Mouse (Mus musculus) lung, postnatal 0 days (tissue): ENCODE measurements around the gene Wdr90. TPM values are rescaled to one million over a fixed set of nuclear protein-coding genes. Genes with fewer than 3 reads are reported as not detected.

Experiments used
- ATAC-seq: fragments of 200-750 bp; cut with Nextera tagmentation; 2 replicates; pipeline ENCODE4 v1.8.0; 2017; ENCODE audit warnings: moderate library complexity
- DNase-seq: peaks from one replicate; pipeline ENCODE4 v3.0.0-alpha.2; 2016; ENCODE audit warnings: low spot score
- H3K27ac ChIP-seq: fragments of 300-500 bp; sonication (generic); 2 replicates; pipeline ENCODE4 v1.5.1; 2014; ENCODE audit warnings: antibody characterized with exemption, mild to moderate bottlenecking, low read length, mixed read lengths
- H3K27me3 ChIP-seq: fragments of 300-500 bp; sonication (generic); replicated peaks from 2 replicates; pipeline ENCODE4 v1.6.1; 2014; ENCODE audit warnings: low read length, mixed read lengths; ENCODE audit not compliant: insufficient read depth
- H3K36me3 ChIP-seq: fragments of 300-500 bp; sonication (generic); 2 replicates; pipeline ENCODE4 v1.6.1; 2014; ENCODE audit warnings: low read length, mixed read lengths; ENCODE audit not compliant: insufficient read depth
- H3K4me1 ChIP-seq: fragments of 300-500 bp; sonication (generic); 2 replicates; pipeline ENCODE4 v1.6.1; 2014; ENCODE audit warnings: antibody characterized with exemption, low read depth, low read length, mixed read lengths; ENCODE audit not compliant: insufficient read depth
- H3K4me2 ChIP-seq: fragments of 300-500 bp; sonication (generic); replicated peaks from 2 replicates; pipeline ENCODE4 v1.6.1; 2014; ENCODE audit warnings: low read depth, mild to moderate bottlenecking, low read length, moderate library complexity, mixed read lengths
- H3K4me3 ChIP-seq: fragments of 300-500 bp; sonication (generic); 2 replicates; pipeline ENCODE4 v1.5.1; 2014; ENCODE audit warnings: low read depth, low read length
- H3K9ac ChIP-seq: fragments of 300-500 bp; sonication (generic); replicated peaks from 2 replicates; pipeline ENCODE4 v1.6.1; 2014; ENCODE audit warnings: low read depth, mild to moderate bottlenecking
- H3K9me3 ChIP-seq: fragments of 300-500 bp; sonication (generic); 2 replicates; pipeline ENCODE4 v1.6.1; 2016; ENCODE audit warnings: low read length, mixed read lengths
- CTCF ChIP-seq: IDR thresholded peaks from 2 replicates; pipeline ENCODE4 v1.5.1; 2016; ENCODE audit warnings: antibody characterized with exemption, mild to moderate bottlenecking
- EP300 ChIP-seq: IDR thresholded peaks from 2 replicates; pipeline ENCODE4 v1.6.1; 2016; ENCODE audit warnings: antibody characterized with exemption, mild to moderate bottlenecking, control low read depth
- WGBS: fragments of 180-500 bp; shearing (Covaris S2); extraction: QIAGEN DNeasy Blood & Tissue Kit; methylation state at CpG from one replicate; pipeline ENCODE4 v1.1.7; 2014; 5-methylcytosine and 5-hydroxymethylcytosine counted together
- polyA plus RNA-seq: library from polyadenylated mRNA; unstranded; fragments of >200 nt; fragmentation: Nextera tagmentation; extraction: Ambion mirVana; gene quantifications from 2 replicates; pipeline ENCODE4 v1.2.1, GENCODE M21; 2015

The Wdr90 gene
- polyA plus RNA-seq, 1 experiment from 2014 or later = 5.6 TPM

GRCm38 (mm10) chr17:25869498-25869897, 8.2 kb upstream of the Wdr90 start:
- Histone ChIP-seq H3K27ac (no peak overlapping the region), H3K9me3 (no peaks in the 10 kb centered on the region), H3K9ac (no peak overlapping the region), H3K4me3 (no peak overlapping the region), H3K27me3 (no peaks in the 10 kb centered on the region), H3K36me3 (no peaks in the 10 kb centered on the region), H3K4me1 (no peaks in the 10 kb centered on the region; the same call in 1 of the 2 replicates), H3K4me2 (no peak overlapping the region)
- DNase-seq (no peak), ATAC-seq (no peak)
- WGBS = 77% methylated on average over 3 of the region's 8 CpGs
- TF ChIP-seq CTCF (no peak), EP300 (no peak)

GRCm38 (mm10) chr17:25868601-25869191, 7.4 kb upstream of the Wdr90 start, which contains the start of gene Mcrip2:
Gene Mcrip2 (minus strand): TSS chr17:25868764.
- Histone ChIP-seq H3K4me3 (peak within 1 kb of the TSS; percentile 77), H3K9ac (peak within 1 kb of the TSS; percentile 62), H3K36me3 (no peaks in the 10 kb centered on the region), H3K27me3 (no peaks in the 10 kb centered on the region), H3K4me2 (peak within 1 kb of the TSS; percentile 98), H3K27ac (peak within 1 kb of the TSS; percentile 77), H3K9me3 (no peaks in the 10 kb centered on the region), H3K4me1 (no peaks in the 10 kb centered on the region)
- no peak for TF ChIP-seq EP300
- TF ChIP-seq CTCF = peak; percentile 34
- 4% methylated on average over 24 of the region's 24 CpGs for WGBS
- DNase-seq (peak; percentile 93), ATAC-seq (peak; percentile 92)

- Histone ChIP-seq H3K9me3 (no peaks in the 10 kb centered on the region), H3K4me1 (no peaks in the 10 kb centered on the region), H3K27ac (peak overlapping the region; percentile 77), H3K27me3 (no peaks in the 10 kb centered on the region), H3K9ac (peak overlapping the region; percentile 62), H3K36me3 (no peaks in the 10 kb centered on the region), H3K4me3 (peak overlapping the region; percentile 77), H3K4me2 (peak overlapping the region; percentile 98)
- no peak for TF ChIP-seq CTCF
- TF ChIP-seq EP300 = no peak
- ATAC-seq (peak; percentile 74), DNase-seq (peak; percentile 61)
- under 1% methylated on average over 41 of the region's 42 CpGs for WGBS
Observed at GRCm38 (mm10) chr17:25867836-25868600, 6.7 kb upstream of the Wdr90 start.

- TF ChIP-seq EP300 (no peak), CTCF (no peak)
- no peaks in the 10 kb centered on the region for H3K27me3 ChIP-seq
- 9% methylated on average over 7 of the region's 7 CpGs for WGBS
- DNase-seq = peak; percentile 35
- no peak overlapping the region for H3K27ac ChIP-seq
- peak overlapping the region; percentile 98 for H3K4me2 ChIP-seq
- H3K9ac ChIP-seq = 0 out of 2 replicates have a peak overlapping the region, but pooled peaks have one; percentile 19
- H3K9me3 ChIP-seq = no peaks in the 10 kb centered on the region
- H3K4me1 ChIP-seq = no peaks in the 10 kb centered on the region
- ATAC-seq = peak; percentile 1; the same call in 1 of the 2 replicates
- H3K4me3 ChIP-seq = no peak overlapping the region
- no peaks in the 10 kb centered on the region for H3K36me3 ChIP-seq
Observed at GRCm38 (mm10) chr17:25867509-25867835, 6.2 kb upstream of the Wdr90 start.

GRCm38 (mm10) chr17:25866172-25866571, 4.9 kb upstream of the Wdr90 start:
- TF ChIP-seq CTCF = no peak
- no peak for TF ChIP-seq EP300
- H3K36me3 ChIP-seq = no peaks in the 10 kb centered on the region
- no peaks in the 10 kb centered on the region; the same call in 1 of the 2 replicates for H3K4me1 ChIP-seq
- ATAC-seq (no peak), DNase-seq (no peak)
- H3K9me3 ChIP-seq = no peaks in the 10 kb centered on the region
- no peak overlapping the region for H3K4me3 ChIP-seq
- no peaks in the 10 kb centered on the region for H3K27me3 ChIP-seq
- 84% methylated on average over 3 of the region's 3 CpGs for WGBS
- H3K4me2 ChIP-seq = no peak overlapping the region
- no peak overlapping the region for H3K9ac ChIP-seq
- H3K27ac ChIP-seq = no peak overlapping the region

GRCm38 (mm10) chr17:25865288-25865687, 4.0 kb upstream of the Wdr90 start:
- H3K36me3 ChIP-seq = no peaks in the 10 kb centered on the region
- no peak for ATAC-seq
- H3K27ac ChIP-seq = no peak overlapping the region
- no peak overlapping the region for H3K4me2 ChIP-seq
- no peak overlapping the region for H3K4me3 ChIP-seq
- no peaks in the 10 kb centered on the region for H3K27me3 ChIP-seq
- TF ChIP-seq EP300 = no peak
- TF ChIP-seq CTCF = no peak
- H3K9ac ChIP-seq = no peak overlapping the region
- H3K4me1 ChIP-seq = peaks cover 4% of the 10 kb centered on the region; the same call in 1 of the 2 replicates
- no peak for DNase-seq
- WGBS = 84% methylated on average over 11 of the region's 11 CpGs
- H3K9me3 ChIP-seq = no peaks in the 10 kb centered on the region
